Mouse (Mus musculus): ENCODE measurements around the gene Mettl2. TPM values are rescaled to one million over a fixed set of nuclear protein-coding genes. Genes with fewer than 3 reads are reported as not detected.

Mettl2 gene
- total and polyA plus RNA-seq, 3 experiments, result 59.9 to 61.7 TPM; not detected in 1

- H3K9me3 ChIP-seq (replicated peaks; ENCODE audit: insufficient read depth, low read length), result no peaks in the 10 kb centered on the region
- TF ChIP-seq SMC3 (IDR thresholded peaks at IDR 0.05; ENCODE audit: low read depth, low read length), result no peak
- TF ChIP-seq MYC (IDR thresholded peaks at IDR 0.05; ENCODE audit: low read depth, low read length), result no peak
- no peak for TF ChIP-seq EP300 (IDR thresholded peaks at IDR 0.05; ENCODE audit: low read depth in 1 of 2, low read length in 2 of 2)
- TF ChIP-seq GATA1 (IDR thresholded peaks at IDR 0.05; ENCODE audit: low read depth, low read length), result no peak
- DNase-seq (ENCODE audit: low read depth, low spot score), result no peak
- H3K4me1 ChIP-seq (ENCODE audit: control insufficient read depth in 1 of 2, insufficient read depth in 2 of 2, low read length in 2 of 2), result peaks cover 9 to 32% of the 10 kb centered on the region in 2 experiments
- H3K27ac ChIP-seq (ENCODE audit: control insufficient read depth, low read depth, low read length), result no peak overlapping the region
- no peaks in the 10 kb centered on the region for H3K27me3 ChIP-seq (ENCODE audit: control insufficient read depth in 1 of 2, insufficient read depth in 2 of 2, low read length in 2 of 2)
- no peak overlapping the region for H3K9ac ChIP-seq (ENCODE audit: control insufficient read depth, low read depth, low read length, poor library complexity, severe bottlenecking)
- peaks cover 0 to 23% of the 10 kb centered on the region in 2 experiments; a peak in 2 of 4 replicates for H3K36me3 ChIP-seq (ENCODE audit: control insufficient read depth in 1 of 2, insufficient read depth in 2 of 2, low read length in 2 of 2)
- H3K4me3 ChIP-seq (ENCODE audit: control insufficient read depth in 1 of 2, insufficient read depth in 1 of 2, low read depth in 2 of 2, low read length in 2 of 2), result no peak overlapping the region
- no peaks in the 10 kb centered on the region for H3K79me2 ChIP-seq (ENCODE audit: control insufficient read depth, insufficient read depth, low read length, poor library complexity)
These were observed 33.6 kb downstream of the Mettl2 start for GRCm38 (mm10) chr11:105159673-105160360.

GRCm38 (mm10) chr11:105161411-105161810 lies 35.2 kb downstream of the Mettl2 start:
- Histone ChIP-seq H3K4me1 (ENCODE audit: control insufficient read depth in 1 of 2, insufficient read depth in 2 of 2, low read length in 2 of 2) (peaks cover 2 to 24% of the 10 kb centered on the region in 2 experiments), H3K79me2 (ENCODE audit: control insufficient read depth, insufficient read depth, low read length, poor library complexity) (no peaks in the 10 kb centered on the region), H3K36me3 (ENCODE audit: control insufficient read depth in 1 of 2, insufficient read depth in 2 of 2, low read length in 2 of 2) (peaks cover 0 to 21% of the 10 kb centered on the region in 2 experiments; a peak in 2 of 4 replicates), H3K4me3 (ENCODE audit: control insufficient read depth in 1 of 2, insufficient read depth in 1 of 2, low read depth in 2 of 2, low read length in 2 of 2) (no peak overlapping the region), H3K9ac (ENCODE audit: control insufficient read depth, low read depth, low read length, poor library complexity, severe bottlenecking) (no peak overlapping the region), H3K27me3 (ENCODE audit: control insufficient read depth in 1 of 2, insufficient read depth in 2 of 2, low read length in 2 of 2) (no peaks in the 10 kb centered on the region), H3K27ac (ENCODE audit: control insufficient read depth, low read depth, low read length) (no peak overlapping the region), H3K9me3 (replicated peaks; ENCODE audit: insufficient read depth, low read length) (no peaks in the 10 kb centered on the region)
- DNase-seq (ENCODE audit: low read depth, low spot score), result no peak
- TF ChIP-seq TAL1 (IDR thresholded peaks at IDR 0.05; ENCODE audit: low read length) (no peak), ZC3H11A (IDR thresholded peaks at IDR 0.05; ENCODE audit: low read depth, low read length) (no peak), UBTF (IDR thresholded peaks at IDR 0.05; ENCODE audit: borderline replicate concordance, insufficient read depth, low read depth, low read length) (no peak), ZMIZ1 (IDR thresholded peaks at IDR 0.05; ENCODE audit: low read depth, low read length) (no peak), TCF12 (IDR thresholded peaks at IDR 0.05; ENCODE audit: low read depth, low read length) (no peak), RAD21 (IDR thresholded peaks at IDR 0.05; ENCODE audit: low read depth, low read length) (no peak), MAZ (IDR thresholded peaks at IDR 0.05; ENCODE audit: low read depth, low read length) (no peak), MXI1 (IDR thresholded peaks at IDR 0.05; ENCODE audit: low read depth, low read length) (no peak)
